Mouse (Mus musculus): ENCODE measurements at regions not wholly inside any gene's neighbourhood (a gene's known extent, or its start where the extent isn't known, plus 50 kb on each side); places are given as distances from the start of the nearest gene placed in this dataset.

GRCm38 (mm10) chr14:102552598-102552997, 429.8 kb downstream of the Kctd12 start:
- no peak overlapping the region for H3K27ac ChIP-seq (replicated peaks)
- no peak overlapping the region for H3K4me3 ChIP-seq
- no peaks in the 10 kb centered on the region for H3K36me3 ChIP-seq
- H3K4me1 ChIP-seq: no peaks in the 10 kb centered on the region
- no peaks in the 10 kb centered on the region for H3K27me3 ChIP-seq
- ATAC-seq (ENCODE audit: low FRiP score, low read depth): no peak
- no peak overlapping the region for H3K4me2 ChIP-seq (replicated peaks)
- no peaks in the 10 kb centered on the region for H3K9me3 ChIP-seq
- WGBS: 88% methylated on average over 2 of the region's 2 CpGs
- no peak overlapping the region for H3K9ac ChIP-seq (replicated peaks)

GRCm38 (mm10) chr14:102524894-102525577, 457.4 kb downstream of the Kctd12 start:
- no peak overlapping the region for H3K9ac ChIP-seq (replicated peaks)
- H3K27me3 ChIP-seq: no peaks in the 10 kb centered on the region
- 87% methylated on average over 9 of the region's 9 CpGs for WGBS
- 0 out of 2 replicates have a peak, but pooled peaks have one; percentile 23 for ATAC-seq (ENCODE audit: low FRiP score, low read depth)
- H3K36me3 ChIP-seq: no peaks in the 10 kb centered on the region
- H3K4me3 ChIP-seq: no peak overlapping the region
- no peak overlapping the region for H3K27ac ChIP-seq (replicated peaks)
- H3K4me1 ChIP-seq: no peaks in the 10 kb centered on the region
- H3K4me2 ChIP-seq (replicated peaks): no peak overlapping the region
- no peaks in the 10 kb centered on the region for H3K9me3 ChIP-seq

- H3K4me1 ChIP-seq: no peaks in the 10 kb centered on the region
- ATAC-seq (ENCODE audit: low FRiP score, low read depth): 0 out of 2 replicates have a peak, but pooled peaks have one; percentile 34
- 7% methylated on average over 2 of the region's 2 CpGs for WGBS
These were observed 465.7 kb downstream of the Kctd12 start for GRCm38 (mm10) chr14:102516765-102517164.

DNA sequence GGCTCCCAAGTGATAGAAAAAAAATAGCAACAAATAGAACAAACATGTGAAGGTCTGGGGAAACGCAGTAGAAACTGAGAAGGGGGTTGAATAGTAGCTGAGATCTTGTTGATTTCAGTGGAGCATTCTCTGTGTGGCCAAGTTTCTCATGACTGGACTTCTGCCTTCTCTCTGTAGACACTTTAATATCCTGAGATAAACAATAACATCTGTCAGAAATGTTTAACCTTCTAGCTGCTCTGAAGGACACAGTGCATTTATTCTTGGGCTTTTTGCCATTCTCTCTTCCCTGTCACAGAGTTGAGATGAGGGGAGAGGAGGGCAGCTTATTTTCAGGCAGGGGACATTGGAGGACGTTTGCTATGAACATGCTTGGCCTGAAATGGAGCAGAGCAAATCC, 467.9 kb downstream of the Kctd12 start:
- Histone ChIP-seq H3K4me2 (replicated peaks) (no peak overlapping the region), H3K36me3 (no peaks in the 10 kb centered on the region), H3K9ac (replicated peaks) (no peak overlapping the region), H3K27me3 (no peaks in the 10 kb centered on the region), H3K4me1 (no peaks in the 10 kb centered on the region), H3K9me3 (no peaks in the 10 kb centered on the region), H3K27ac (replicated peaks) (no peak overlapping the region), H3K4me3 (no peak overlapping the region)
- ATAC-seq (ENCODE audit: low FRiP score, low read depth): no peak
- 64% methylated on average over 2 of the region's 2 CpGs for WGBS

More at GRCm38 (mm10) chr14:102516765-102517164, 465.7 kb downstream of the Kctd12 start:
- Histone ChIP-seq H3K4me3 (no peak overlapping the region), H3K36me3 (no peaks in the 10 kb centered on the region), H3K27me3 (no peaks in the 10 kb centered on the region), H3K9ac (replicated peaks) (no peak overlapping the region), H3K4me2 (replicated peaks) (no peak overlapping the region), H3K9me3 (no peaks in the 10 kb centered on the region), H3K27ac (replicated peaks) (no peak overlapping the region)

- H3K27me3 ChIP-seq: no peaks in the 10 kb centered on the region
- H3K9me3 ChIP-seq: no peaks in the 10 kb centered on the region
- H3K27ac ChIP-seq (replicated peaks): no peak overlapping the region
- H3K4me2 ChIP-seq (replicated peaks): no peak overlapping the region
- no peaks in the 10 kb centered on the region for H3K4me1 ChIP-seq
- H3K36me3 ChIP-seq: no peaks in the 10 kb centered on the region
- no peak for ATAC-seq (ENCODE audit: low FRiP score, low read depth)
- no peak overlapping the region for H3K4me3 ChIP-seq
- no peak overlapping the region for H3K9ac ChIP-seq (replicated peaks)
- WGBS: 88% methylated on average over 3 of the region's 3 CpGs
These were observed 469.8 kb downstream of the Kctd12 start for GRCm38 (mm10) chr14:102512651-102513050.

- ATAC-seq (ENCODE audit: low FRiP score, low read depth): no peak
- WGBS: 80% methylated on average over 7 of the region's 7 CpGs
These were observed 470.6 kb downstream of the Kctd12 start for GRCm38 (mm10) chr14:102511691-102512383.

GRCm38 (mm10) chr14:102510387-102510786, 472.1 kb downstream of the Kctd12 start:
- ATAC-seq (ENCODE audit: low FRiP score, low read depth): peak; percentile 30; the same call in 1 of the 2 replicates
- Histone ChIP-seq H3K9me3 (no peaks in the 10 kb centered on the region), H3K27me3 (no peaks in the 10 kb centered on the region), H3K4me2 (replicated peaks) (no peak overlapping the region), H3K27ac (replicated peaks) (no peak overlapping the region), H3K4me3 (no peak overlapping the region), H3K36me3 (no peaks in the 10 kb centered on the region), H3K4me1 (no peaks in the 10 kb centered on the region), H3K9ac (replicated peaks) (no peak overlapping the region)
- 25% methylated on average over 4 of the region's 4 CpGs for WGBS

More at GRCm38 (mm10) chr14:102511691-102512383, 470.6 kb downstream of the Kctd12 start:
- H3K9ac ChIP-seq (replicated peaks): no peak overlapping the region
- no peaks in the 10 kb centered on the region for H3K9me3 ChIP-seq
- H3K27ac ChIP-seq (replicated peaks): no peak overlapping the region
- no peak overlapping the region for H3K4me3 ChIP-seq
- no peaks in the 10 kb centered on the region for H3K27me3 ChIP-seq
- H3K4me1 ChIP-seq: no peaks in the 10 kb centered on the region
- H3K36me3 ChIP-seq: no peaks in the 10 kb centered on the region
- no peak overlapping the region for H3K4me2 ChIP-seq (replicated peaks)

DNA sequence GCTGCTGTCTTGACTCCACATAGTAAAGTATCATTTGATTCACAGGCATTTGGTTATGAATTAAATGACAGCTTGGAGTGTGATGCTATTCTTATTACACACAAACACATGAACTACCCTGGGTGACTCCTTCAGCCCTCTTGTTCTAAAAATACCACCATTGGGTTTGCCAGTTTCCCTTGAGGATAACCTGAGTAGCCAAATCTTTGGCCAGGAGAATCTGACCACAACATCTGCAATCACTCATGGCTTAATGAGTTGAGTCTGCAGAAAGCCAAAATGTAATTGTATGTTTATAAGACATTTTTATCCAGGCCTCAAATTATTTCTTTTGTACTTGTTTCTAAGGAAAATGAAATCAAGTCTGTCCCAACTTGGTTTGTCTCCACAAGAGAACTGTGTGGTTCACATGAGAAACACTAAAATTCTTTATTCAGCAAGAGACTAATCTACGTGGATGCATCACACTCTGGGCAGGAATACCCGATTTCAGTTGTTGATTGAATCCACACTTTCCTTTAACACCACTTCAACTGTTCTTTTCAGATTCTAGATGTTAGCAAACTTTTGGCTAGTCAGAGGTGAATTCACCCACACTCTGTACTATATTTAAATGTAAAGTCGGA, 476.6 kb downstream of the Kctd12 start:
- H3K9me3 ChIP-seq: no peaks in the 10 kb centered on the region
- H3K27ac ChIP-seq (replicated peaks): no peak overlapping the region
- H3K4me3 ChIP-seq: no peak overlapping the region
- 81% methylated on average over 3 of the region's 3 CpGs for WGBS
- H3K9ac ChIP-seq (replicated peaks): no peak overlapping the region
- no peak for ATAC-seq (ENCODE audit: low FRiP score, low read depth)
- H3K4me1 ChIP-seq: no peaks in the 10 kb centered on the region
- no peak overlapping the region for H3K4me2 ChIP-seq (replicated peaks)
- H3K27me3 ChIP-seq: no peaks in the 10 kb centered on the region
- no peaks in the 10 kb centered on the region for H3K36me3 ChIP-seq

GRCm38 (mm10) chr14:102497179-102497578, 485.3 kb downstream of the Kctd12 start:
- WGBS: 94% methylated on average over 1 of the region's 1 CpGs
- Histone ChIP-seq H3K27me3 (no peaks in the 10 kb centered on the region), H3K9me3 (no peaks in the 10 kb centered on the region), H3K9ac (replicated peaks) (no peak overlapping the region), H3K4me1 (no peaks in the 10 kb centered on the region), H3K4me2 (replicated peaks) (no peak overlapping the region), H3K4me3 (no peak overlapping the region), H3K36me3 (no peaks in the 10 kb centered on the region), H3K27ac (replicated peaks) (no peak overlapping the region)
- no peak for ATAC-seq (ENCODE audit: low FRiP score, low read depth)

DNA sequence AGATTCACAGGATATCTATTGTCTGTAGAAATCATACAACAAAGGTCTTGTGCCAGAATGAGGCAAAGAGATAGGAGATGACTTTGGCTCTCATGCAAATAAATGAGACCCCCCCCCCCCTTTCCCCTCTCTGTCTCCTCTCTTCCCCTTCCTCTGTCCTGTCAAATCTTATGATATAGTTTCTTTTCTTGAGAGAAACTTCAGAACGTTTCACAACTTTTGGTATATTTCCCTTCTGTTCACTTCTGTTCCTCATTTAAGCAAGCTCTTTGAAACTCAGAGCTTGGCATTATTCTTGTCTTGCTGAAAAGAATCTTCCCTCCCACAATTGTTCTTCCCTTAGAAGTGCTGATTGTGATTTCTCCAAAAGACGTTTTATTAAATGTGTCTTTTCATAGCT, 490.1 kb downstream of the Kctd12 start:
- Histone ChIP-seq H3K36me3 (no peaks in the 10 kb centered on the region), H3K9ac (replicated peaks) (no peak overlapping the region), H3K27me3 (no peaks in the 10 kb centered on the region), H3K4me1 (no peaks in the 10 kb centered on the region), H3K9me3 (no peaks in the 10 kb centered on the region), H3K4me3 (no peak overlapping the region), H3K4me2 (replicated peaks) (no peak overlapping the region), H3K27ac (replicated peaks) (no peak overlapping the region)
- WGBS: 66% methylated on average over 2 of the region's 2 CpGs
- no peak for ATAC-seq (ENCODE audit: low FRiP score, low read depth)

GRCm38 (mm10) chr14:102491205-102491604, 491.2 kb downstream of the Kctd12 start:
- H3K4me2 ChIP-seq (replicated peaks): no peak overlapping the region
- ATAC-seq (ENCODE audit: low FRiP score, low read depth): no peak
- H3K4me1 ChIP-seq: no peaks in the 10 kb centered on the region
- no peaks in the 10 kb centered on the region for H3K36me3 ChIP-seq
- WGBS: 100% methylated on average over 1 of the region's 1 CpGs
- H3K9me3 ChIP-seq: no peaks in the 10 kb centered on the region
- H3K27ac ChIP-seq (replicated peaks): no peak overlapping the region
- no peaks in the 10 kb centered on the region for H3K27me3 ChIP-seq
- no peak overlapping the region for H3K9ac ChIP-seq (replicated peaks)
- H3K4me3 ChIP-seq: no peak overlapping the region

DNA sequence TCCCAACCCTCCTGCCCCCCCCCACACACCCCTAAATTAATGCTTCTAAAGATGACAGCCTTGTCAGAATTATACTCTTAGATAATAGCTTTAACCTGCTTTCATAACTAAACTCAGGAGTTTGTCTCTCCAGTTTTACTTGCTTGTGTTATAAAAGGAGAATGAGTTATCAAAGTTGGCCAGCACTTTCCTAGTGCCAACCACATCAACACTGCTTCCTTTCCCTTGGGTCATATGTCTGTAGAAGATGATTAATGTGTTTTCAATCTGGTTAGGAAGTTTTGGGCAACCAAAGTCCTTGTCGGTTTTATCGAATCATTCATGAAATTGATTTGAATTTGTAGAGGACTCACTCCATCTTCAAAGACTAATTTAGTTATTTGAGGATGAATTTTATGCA, 505.3 kb downstream of the Kctd12 start:
- H3K9me3 ChIP-seq: no peaks in the 10 kb centered on the region

More for the DNA sequence above, 505.3 kb downstream of the Kctd12 start:
- Histone ChIP-seq H3K27me3 (no peaks in the 10 kb centered on the region), H3K36me3 (no peaks in the 10 kb centered on the region), H3K27ac (replicated peaks) (no peak overlapping the region), H3K4me1 (no peaks in the 10 kb centered on the region), H3K9ac (replicated peaks) (no peak overlapping the region), H3K4me3 (no peak overlapping the region), H3K4me2 (replicated peaks) (no peak overlapping the region)
- ATAC-seq (ENCODE audit: low FRiP score, low read depth): no peak
- WGBS: 95% methylated on average over 2 of the region's 2 CpGs
